Mouse (Mus musculus): ENCODE results near the gene Dvl2.

DNA sequence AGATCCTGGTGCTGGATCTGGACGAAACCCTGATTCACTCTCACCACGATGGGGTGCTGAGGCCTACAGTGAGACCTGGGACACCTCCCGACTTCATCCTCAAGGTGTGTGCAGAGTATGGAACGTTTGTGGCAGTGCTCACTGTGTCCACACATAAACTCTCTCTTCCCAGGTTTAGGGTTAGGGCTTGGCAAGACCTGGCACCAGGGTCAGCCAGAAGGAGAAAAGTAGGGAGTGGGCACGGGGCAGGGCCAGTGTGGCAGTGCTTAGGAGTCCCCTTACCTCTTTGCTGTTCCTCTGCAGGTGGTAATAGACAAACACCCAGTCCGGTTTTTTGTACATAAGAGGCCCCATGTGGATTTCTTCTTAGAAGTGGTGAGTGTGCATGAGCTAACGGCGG lies 16.0 kb upstream of the Dvl2 start:
- TF ChIP-seq CTCF (IDR thresholded peaks at IDR 0.05; ENCODE audit: borderline replicate concordance, extremely low read depth, insufficient read depth, insufficient read length) (no peak), POLR2A (IDR thresholded peaks at IDR 0.05; ENCODE audit: borderline replicate concordance, extremely low read depth, insufficient read depth, insufficient read length, poor library complexity, severe bottlenecking) (no peak)

All from brain, embryonic 14.5 days (tissue).